Mouse (Mus musculus) forebrain, embryonic 11.5 days (tissue): ENCODE measurements around the gene Rps25. TPM values are rescaled to one million over a fixed set of nuclear protein-coding genes. Genes with fewer than 3 reads are reported as not detected.
"Not testable (repeated sequence)": the region's sequence is repeated elsewhere in the genome, so short reads cannot be mapped to it uniquely, and the experiment has no call there.

ENCODE experiments used
- ATAC-seq: fragments of 200-750 bp; cut with Nextera tagmentation; replicated peaks from 2 replicates; pipeline ENCODE4 v1.8.0; 2017; ENCODE audit warnings: moderate TSS enrichment; ENCODE audit not compliant: low FRiP score
- DNase-seq: peaks from one replicate; pipeline ENCODE4 v3.0.0-alpha.2; 2017; ENCODE audit warnings: low spot score
- H3K27ac ChIP-seq: fragments of 300-500 bp; sonication (generic); 2 replicates; pipeline ENCODE4 v1.5.1; 2014; ENCODE audit warnings: low read depth, low read length
- H3K27me3 ChIP-seq: fragments of 300-500 bp; sonication (generic); 2 replicates; pipeline ENCODE4 v1.6.1; 2014; ENCODE audit warnings: mild to moderate bottlenecking, low read length, mixed read lengths; ENCODE audit not compliant: control insufficient read depth, insufficient read depth
- H3K36me3 ChIP-seq: fragments of 300-500 bp; sonication (generic); 2 replicates; pipeline ENCODE4 v1.6.1; 2014; ENCODE audit warnings: mild to moderate bottlenecking, low read length, moderate library complexity, mixed read lengths; ENCODE audit not compliant: control insufficient read depth, insufficient read depth
- H3K4me1 ChIP-seq: fragments of 300-500 bp; sonication (generic); replicated peaks from 2 replicates; pipeline ENCODE4 v1.6.1; 2014; ENCODE audit warnings: low read length, mixed read lengths; ENCODE audit not compliant: control insufficient read depth, insufficient read depth
- H3K4me2 ChIP-seq: fragments of 300-500 bp; sonication (generic); 2 replicates; pipeline ENCODE4 v1.6.1; 2014; ENCODE audit warnings: low read depth, mild to moderate bottlenecking, low read length, moderate library complexity, mixed read lengths; ENCODE audit not compliant: severe bottlenecking
- H3K4me3 ChIP-seq: fragments of 300-500 bp; sonication (generic); 2 replicates; pipeline ENCODE4 v1.5.1; 2014; ENCODE audit warnings: low read depth, low read length
- H3K9ac ChIP-seq: fragments of 300-500 bp; sonication (generic); 2 replicates; pipeline ENCODE4 v1.6.1; 2014; ENCODE audit warnings: low read length
- H3K9me3 ChIP-seq: fragments of 300-500 bp; sonication (generic); 2 replicates; pipeline ENCODE4 v1.6.1; 2016; ENCODE audit warnings: low read length, mixed read lengths; ENCODE audit not compliant: control insufficient read depth
- WGBS: fragments of 180-500 bp; shearing (Covaris S2); extraction: QIAGEN DNeasy Blood & Tissue Kit; methylation state at CpG from one replicate; pipeline ENCODE4 v1.1.7; 2014; 5-methylcytosine and 5-hydroxymethylcytosine counted together
- polyA plus RNA-seq: library from polyadenylated mRNA; unstranded; fragments of >200 nt; fragmentation: Nextera tagmentation; extraction: Ambion mirVana; gene quantifications from 2 replicates; pipeline ENCODE4 v1.2.1, GENCODE M21; 2014

Gene Rps25
- polyA plus RNA-seq, result 1,614 and 1,699 TPM in 2 replicates

GRCm38 (mm10) chr9:44406906-44407751 lies at the start of gene Rps25, which contains the start of gene Trappc4:
Gene Rps25 (plus strand): TSS chr9:44407139.
Gene Trappc4 (minus strand): TSS chr9:44407600.
- Histone ChIP-seq H3K27me3 (no peaks in the 10 kb centered on the region), H3K4me2 (peak within 1 kb of the TSS; percentile 74), H3K36me3 (peaks cover 20% of the 10 kb centered on the region; the same call in 1 of the 2 replicates), H3K4me3 (peak within 1 kb of the TSS; percentile 84), H3K9me3 (no peaks in the 10 kb centered on the region), H3K9ac (peak within 1 kb of the TSS; percentile 84), H3K4me1 (peaks cover 4% of the 10 kb centered on the region; the same call in 1 of the 2 replicates), H3K27ac (peak within 1 kb of the TSS; percentile 86)
- WGBS, result under 1% methylated on average over 51 of the region's 51 CpGs
- peak; percentile 95 for ATAC-seq
- DNase-seq, result peak; percentile 95

GRCm38 (mm10) chr9:44357207-44357606 lies 49.7 kb upstream of the Rps25 start:
- no peak for ATAC-seq
- peaks cover 23% of the 10 kb centered on the region for H3K36me3 ChIP-seq
- 0 out of 2 replicates have a peak, but pooled peaks cover 2% of the 10 kb centered on the region for H3K4me1 ChIP-seq
- no peak overlapping the region for H3K27ac ChIP-seq
- DNase-seq, result no peak
- H3K4me3 ChIP-seq, result no peak overlapping the region
- no peak overlapping the region for H3K4me2 ChIP-seq
- 79% methylated on average over 4 of the region's 4 CpGs for WGBS
- H3K9ac ChIP-seq, result no peak overlapping the region
- H3K9me3 ChIP-seq, result no peaks in the 10 kb centered on the region
- H3K27me3 ChIP-seq, result no peaks in the 10 kb centered on the region

- H3K36me3 ChIP-seq, result peaks cover 3% of the 10 kb centered on the region; the same call in 1 of the 2 replicates
- WGBS, result under 1% methylated on average over 44 of the region's 44 CpGs
- peak within 1 kb of the TSS; percentile 63 for H3K9ac ChIP-seq
- ATAC-seq (peak; percentile 93), DNase-seq (peak; percentile 97)
- H3K27ac ChIP-seq, result no peak within 1 kb of the TSS
- H3K4me1 ChIP-seq, result 0 out of 2 replicates have a peak, but pooled peaks cover 2% of the 10 kb centered on the region
- peak within 1 kb of the TSS; percentile 78 for H3K4me2 ChIP-seq
- H3K9me3 ChIP-seq, result no peaks in the 10 kb centered on the region
- no peaks in the 10 kb centered on the region for H3K27me3 ChIP-seq
- peak within 1 kb of the TSS; percentile 74 for H3K4me3 ChIP-seq
Observed at GRCm38 (mm10) chr9:44361190-44361917, 45.6 kb upstream of the Rps25 start, which contains the start of gene Vps11. Gene Vps11 (minus strand): TSS chr9:44361670.

- H3K27ac ChIP-seq, H3K9ac ChIP-seq, H3K4me1 ChIP-seq, H3K36me3 ChIP-seq, ATAC-seq, H3K27me3 ChIP-seq, H3K9me3 ChIP-seq, DNase-seq: not testable (repeated sequence)
- peak overlapping the region; percentile 78; the same call in 1 of the 2 replicates for H3K4me2 ChIP-seq
- peak overlapping the region; percentile 74; the same call in 1 of the 2 replicates for H3K4me3 ChIP-seq
- 50% methylated on average over 4 of the region's 4 CpGs for WGBS
Observed at GRCm38 (mm10) chr9:44361931-44362330, 45.0 kb upstream of the Rps25 start.

GRCm38 (mm10) chr9:44364480-44364879 lies 42.5 kb upstream of the Rps25 start:
- DNase-seq (no peak), ATAC-seq (no peak)
- H3K4me2 ChIP-seq, result no peak overlapping the region
- no peak overlapping the region for H3K27ac ChIP-seq
- H3K4me3 ChIP-seq, result no peak overlapping the region
- H3K4me1 ChIP-seq, result 0 out of 2 replicates have a peak, but pooled peaks cover 2% of the 10 kb centered on the region
- no peaks in the 10 kb centered on the region for H3K36me3 ChIP-seq
- WGBS, result 62% methylated on average over 3 of the region's 3 CpGs
- no peaks in the 10 kb centered on the region for H3K27me3 ChIP-seq
- no peak overlapping the region for H3K9ac ChIP-seq
- H3K9me3 ChIP-seq, result no peaks in the 10 kb centered on the region

GRCm38 (mm10) chr9:44373386-44373785 lies 33.6 kb upstream of the Rps25 start:
- ATAC-seq, result no peak
- no peak overlapping the region for H3K27ac ChIP-seq
- no peak overlapping the region for H3K4me2 ChIP-seq
- no peaks in the 10 kb centered on the region for H3K27me3 ChIP-seq
- no peaks in the 10 kb centered on the region for H3K36me3 ChIP-seq
- DNase-seq, result no peak
- no peak overlapping the region for H3K4me3 ChIP-seq
- no peaks in the 10 kb centered on the region for H3K4me1 ChIP-seq
- H3K9ac ChIP-seq, result no peak overlapping the region
- H3K9me3 ChIP-seq, result no peaks in the 10 kb centered on the region

GRCm38 (mm10) chr9:44376141-44376540 lies 30.8 kb upstream of the Rps25 start:
- Histone ChIP-seq H3K9ac (no peak overlapping the region), H3K4me3 (no peak overlapping the region), H3K4me2 (no peak overlapping the region), H3K27ac (no peak overlapping the region), H3K9me3 (no peaks in the 10 kb centered on the region), H3K36me3 (no peaks in the 10 kb centered on the region), H3K4me1 (peaks cover 4% of the 10 kb centered on the region), H3K27me3 (no peaks in the 10 kb centered on the region)
- ATAC-seq (no peak), DNase-seq (no peak)
- WGBS, result 88% methylated on average over 6 of the region's 6 CpGs

- not testable (repeated sequence) for H3K9me3 ChIP-seq, H3K4me1 ChIP-seq, H3K9ac ChIP-seq, H3K4me2 ChIP-seq, ATAC-seq, DNase-seq, H3K4me3 ChIP-seq, H3K27ac ChIP-seq, H3K27me3 ChIP-seq, H3K36me3 ChIP-seq
- 76% methylated on average over 2 of the region's 2 CpGs for WGBS
Observed at GRCm38 (mm10) chr9:44377335-44377734, 29.6 kb upstream of the Rps25 start.
